Mouse (Mus musculus) heart, postnatal 0 days (tissue): Measurements from ENCODE around the gene Lmx1b. TPM values are rescaled to one million over a fixed set of nuclear protein-coding genes. Genes with fewer than 3 reads are reported as not detected.
A peak's percentile ranks its signal among the peaks of the same experiment; 100 is the strongest.

Experiments used
- ATAC-seq: fragments of 200-750 bp; cut with Nextera tagmentation; 2 replicates; pipeline ENCODE4 v1.8.0; 2017; ENCODE audit warnings: low read depth, moderate number of reproducible peaks, moderate library complexity; ENCODE audit not compliant: insufficient read depth
- DNase-seq: peaks from one replicate; pipeline ENCODE4 v3.0.0-alpha.2; 2016; ENCODE audit warnings: low spot score
- H3K27ac ChIP-seq: fragments of 300-500 bp; sonication (generic); 2 replicates; pipeline ENCODE4 v1.5.1; 2014; ENCODE audit warnings: low read depth, mild to moderate bottlenecking
- H3K27me3 ChIP-seq: fragments of 300-500 bp; sonication (generic); 2 replicates; pipeline ENCODE4 v1.6.1; 2014; ENCODE audit warnings: low read length, mixed read lengths; ENCODE audit not compliant: control insufficient read depth, insufficient read depth
- H3K36me3 ChIP-seq: fragments of 300-500 bp; sonication (generic); replicated peaks from 2 replicates; pipeline ENCODE4 v1.6.1; 2014; ENCODE audit warnings: low read length, mixed read lengths; ENCODE audit not compliant: control insufficient read depth, insufficient read depth
- H3K4me1 ChIP-seq: fragments of 300-500 bp; sonication (generic); 2 replicates; pipeline ENCODE4 v1.6.1; 2014; ENCODE audit warnings: antibody characterized with exemption; ENCODE audit not compliant: control insufficient read depth, insufficient read depth
- H3K4me2 ChIP-seq: fragments of 300-500 bp; sonication (generic); 2 replicates; pipeline ENCODE4 v1.6.1; 2014; ENCODE audit warnings: low read depth, mild to moderate bottlenecking, low read length, moderate library complexity
- H3K4me3 ChIP-seq: fragments of 300-500 bp; sonication (generic); 2 replicates; pipeline ENCODE4 v1.5.1; 2014; ENCODE audit warnings: low read depth, low read length
- H3K9ac ChIP-seq: fragments of 300-500 bp; sonication (generic); replicated peaks from 2 replicates; pipeline ENCODE4 v1.6.1; 2014; ENCODE audit warnings: low read depth, low read length, mixed read lengths
- H3K9me3 ChIP-seq: fragments of 300-500 bp; sonication (generic); replicated peaks from 2 replicates; pipeline ENCODE4 v1.6.1; 2016; ENCODE audit warnings: low read length; ENCODE audit not compliant: control insufficient read depth
- CTCF ChIP-seq: IDR thresholded peaks from 2 replicates; pipeline ENCODE4 v1.5.1; 2016; ENCODE audit warnings: antibody characterized with exemption, control low read depth, low read depth
- EP300 ChIP-seq: IDR thresholded peaks from 2 replicates; pipeline ENCODE4 v1.6.1; 2016; ENCODE audit warnings: antibody characterized with exemption, low read depth
- WGBS: fragments of 180-500 bp; shearing (Covaris S2); extraction: QIAGEN DNeasy Blood & Tissue Kit; methylation state at CpG from one replicate; pipeline ENCODE4 v1.1.7; 2014; 5-methylcytosine and 5-hydroxymethylcytosine counted together
- polyA plus RNA-seq: library from polyadenylated mRNA; unstranded; fragments of >200 nt; fragmentation: Nextera tagmentation; extraction: Ambion mirVana; gene quantifications from 2 replicates; pipeline ENCODE4 v1.2.1, GENCODE M21; 2015
- total RNA-seq: library from RNA; depleted of rRNA; stranded (reverse); fragments of >200 nt; gene quantifications from 2 replicates; pipeline ENCODE4 v1.2.3, GENCODE M21; 2014; ENCODE audit warnings: low replicate concordance

Gene Lmx1b
- total and polyA plus RNA-seq, 2 experiments from 2014 or later: not detected

DNA sequence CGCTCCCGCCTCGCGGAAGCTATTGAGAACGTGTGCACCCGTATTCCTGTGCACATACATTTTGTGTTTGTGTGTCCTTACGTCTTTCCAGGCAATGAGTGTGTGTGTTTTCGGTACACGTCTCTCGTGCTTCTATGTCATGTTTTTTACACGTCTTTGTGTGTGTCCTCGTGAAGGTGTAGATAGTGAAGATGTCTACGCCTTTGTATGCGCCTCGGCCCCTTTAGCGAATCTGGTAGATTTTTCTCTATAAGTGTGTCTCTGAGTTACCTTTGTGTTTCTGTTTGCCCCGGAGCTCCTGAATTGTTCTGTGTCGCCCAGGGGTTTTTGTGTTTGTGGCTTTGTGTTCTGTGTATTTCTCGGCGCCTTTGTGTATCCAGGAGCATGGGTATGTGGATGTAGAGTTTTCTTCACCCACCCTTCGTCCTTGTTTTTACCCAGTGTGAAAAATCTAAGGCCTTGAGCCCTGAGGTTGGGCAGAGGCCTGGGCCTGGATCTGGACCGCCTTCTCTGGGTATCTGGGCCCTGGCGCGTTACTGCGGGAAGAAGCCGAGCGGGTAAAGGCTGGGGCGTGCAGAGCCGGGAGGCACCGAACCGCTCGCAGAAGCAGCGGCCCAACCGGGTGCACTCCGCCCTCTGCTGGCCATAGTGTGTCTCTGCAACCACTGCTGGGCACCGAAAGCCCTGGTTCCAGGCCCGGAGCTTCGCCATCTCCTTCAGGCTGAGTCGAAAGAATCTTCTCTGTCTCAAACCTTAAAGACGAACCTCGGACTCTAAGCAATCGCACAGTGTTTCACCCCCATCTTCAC, 2.5 kb upstream of the Lmx1b start:
- Histone ChIP-seq H3K4me3 (0 out of 2 replicates have a peak overlapping the region, but pooled peaks have one; percentile 2), H3K9me3 (no peaks in the 10 kb centered on the region), H3K36me3 (no peaks in the 10 kb centered on the region), H3K27ac (no peak overlapping the region), H3K27me3 (peaks cover 100% of the 10 kb centered on the region), H3K4me1 (peaks cover 9% of the 10 kb centered on the region; the same call in 1 of the 2 replicates), H3K4me2 (no peak overlapping the region), H3K9ac (no peak overlapping the region)
- peak; percentile 40; the same call in 1 of the 2 replicates for ATAC-seq
- TF ChIP-seq EP300 (no peak), CTCF (peak; percentile 77)
- peak; percentile 47 for DNase-seq
- WGBS: 2% methylated on average over 42 of the region's 42 CpGs

DNA sequence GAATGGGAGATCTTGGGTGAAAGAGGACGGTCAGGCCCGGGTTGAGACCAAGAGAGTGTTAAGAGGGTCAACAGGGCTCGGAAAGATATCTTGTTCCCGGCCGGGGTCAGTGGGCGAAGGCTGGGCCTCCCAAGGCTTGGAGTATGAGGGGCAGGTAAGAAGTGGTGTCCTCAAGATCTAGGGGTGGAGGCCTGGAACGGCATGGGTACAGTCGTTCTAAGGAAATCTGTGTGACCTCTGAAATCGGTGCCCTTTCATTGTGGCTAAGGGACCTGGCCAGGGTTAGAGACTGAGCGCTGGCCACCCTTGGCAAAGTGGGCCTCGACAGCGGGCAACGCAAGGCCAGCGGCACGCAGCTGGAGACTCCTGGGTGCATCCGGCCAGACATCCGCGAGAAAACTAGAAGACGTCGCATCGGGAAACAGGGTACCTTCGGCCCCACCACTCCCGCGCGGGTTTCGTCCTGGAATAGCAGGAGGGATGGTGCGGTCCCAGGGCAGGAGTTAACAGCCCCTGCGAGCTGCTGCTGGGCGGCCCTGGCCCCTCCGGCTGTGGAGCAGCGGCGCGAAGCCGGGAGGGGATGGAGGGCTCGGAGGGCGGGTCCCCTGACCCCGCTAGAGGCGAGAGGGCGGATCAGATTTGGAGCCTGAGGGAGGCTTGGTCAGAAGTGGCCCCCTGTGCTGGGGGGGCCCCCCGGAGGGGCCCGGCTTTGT, 1.7 kb upstream of the Lmx1b start:
- Histone ChIP-seq H3K9me3 (no peaks in the 10 kb centered on the region), H3K4me3 (peak overlapping the region; percentile 45), H3K27ac (no peak overlapping the region), H3K4me1 (peaks cover 9% of the 10 kb centered on the region; the same call in 1 of the 2 replicates), H3K4me2 (no peak overlapping the region), H3K27me3 (peaks cover 100% of the 10 kb centered on the region), H3K9ac (no peak overlapping the region), H3K36me3 (no peaks in the 10 kb centered on the region)
- ATAC-seq (no peak), DNase-seq (no peak)
- TF ChIP-seq EP300 (no peak), CTCF (no peak)
- WGBS: 2% methylated on average over 36 of the region's 41 CpGs

DNA sequence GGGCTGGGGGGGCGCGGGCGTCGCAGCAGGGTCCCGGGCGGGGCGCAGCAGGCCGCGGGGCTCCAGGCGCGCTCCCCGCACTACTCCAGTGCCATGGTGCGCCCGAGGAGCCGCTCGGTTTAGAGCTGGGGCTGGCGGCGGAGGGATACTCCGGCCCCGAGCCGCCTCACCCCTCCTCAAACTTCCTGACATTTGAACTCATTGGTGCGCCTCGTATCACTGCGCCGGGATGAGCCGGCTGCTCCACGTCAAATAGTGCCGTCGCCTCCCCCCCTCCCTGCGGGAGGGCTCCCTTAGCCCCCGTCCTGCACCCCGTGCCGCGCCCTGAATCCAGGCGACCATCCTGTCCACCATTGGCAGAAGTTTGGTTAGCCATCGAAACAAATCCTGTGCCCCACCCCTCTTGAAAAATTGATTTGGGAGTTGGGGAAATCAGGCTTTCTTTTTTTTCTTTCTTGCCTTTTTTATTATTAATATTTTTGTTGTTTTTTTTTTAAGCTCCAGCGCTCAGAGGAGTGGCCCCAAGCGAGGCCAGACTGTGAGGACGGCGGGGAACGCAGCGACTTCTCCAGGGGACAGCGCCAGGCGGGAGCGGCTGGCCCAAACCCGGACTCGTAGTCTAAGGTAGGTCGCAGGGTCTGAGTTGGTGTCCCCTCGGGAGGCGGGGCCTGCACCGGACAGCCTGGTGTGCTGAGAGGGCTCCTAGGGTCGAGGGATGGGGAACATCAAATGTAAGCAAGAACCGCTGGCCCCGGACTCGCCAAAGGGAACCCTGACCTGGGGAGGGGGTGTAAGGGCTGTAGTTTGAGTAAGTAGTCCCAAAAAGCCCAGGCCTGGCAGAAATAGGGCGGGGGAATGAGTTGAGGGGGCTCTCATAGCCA, 907 bp upstream of the Lmx1b start:
- DNase-seq (no peak), ATAC-seq (no peak; the same call in 1 of the 2 replicates)
- H3K4me1 ChIP-seq: peaks cover 9% of the 10 kb centered on the region; the same call in 1 of the 2 replicates
- no peak overlapping the region for H3K27ac ChIP-seq
- no peaks in the 10 kb centered on the region for H3K9me3 ChIP-seq
- no peak overlapping the region for H3K9ac ChIP-seq
- 2% methylated on average over 44 of the region's 56 CpGs for WGBS
- peaks cover 100% of the 10 kb centered on the region for H3K27me3 ChIP-seq
- TF ChIP-seq EP300 (no peak), CTCF (no peak)
- peak overlapping the region; percentile 45 for H3K4me3 ChIP-seq
- no peaks in the 10 kb centered on the region for H3K36me3 ChIP-seq
- H3K4me2 ChIP-seq: peak overlapping the region; percentile 73

DNA sequence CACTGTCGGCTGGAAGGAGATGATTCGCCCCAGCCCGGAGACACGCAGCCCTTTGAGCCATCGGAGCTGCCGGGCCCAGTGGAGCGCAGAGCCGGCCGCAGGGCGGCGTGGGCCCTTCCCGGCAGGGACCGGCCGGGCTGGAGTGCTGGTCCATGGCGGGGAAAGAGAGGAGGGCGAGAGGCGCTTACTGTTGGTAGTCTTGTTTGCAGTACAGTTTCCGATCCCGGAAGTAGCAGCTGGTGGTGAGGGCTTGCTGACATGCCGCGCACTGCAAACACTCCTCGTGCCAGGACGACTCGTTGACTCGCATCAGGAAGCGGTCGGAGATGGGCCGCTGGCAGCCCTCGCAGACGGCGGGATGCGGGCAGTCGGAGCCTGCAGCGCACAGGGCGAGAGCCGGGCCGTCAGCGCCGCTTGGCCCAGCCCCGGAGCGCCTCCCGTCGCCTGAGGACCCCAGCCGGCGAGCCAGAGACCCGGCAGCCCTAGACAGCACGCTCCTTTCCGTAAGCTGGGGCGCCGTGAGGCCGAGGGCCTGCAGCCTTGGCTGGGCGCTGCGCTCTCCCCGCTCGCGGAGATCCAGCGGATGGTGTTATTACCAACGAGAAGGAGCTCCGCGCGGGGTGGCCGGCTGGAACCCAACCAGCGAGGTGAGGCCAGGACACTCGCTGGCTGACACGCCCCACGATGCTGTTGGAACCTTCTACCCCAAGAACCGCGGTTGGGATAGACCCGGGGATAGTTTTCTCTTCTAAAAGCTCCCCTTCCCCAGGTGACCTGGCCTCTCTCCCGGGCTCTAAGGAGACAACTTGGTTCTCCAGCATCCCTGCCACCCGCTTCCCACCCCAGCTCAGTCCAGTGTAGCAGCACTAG, 775 bp downstream of the Lmx1b start:
- H3K4me2 ChIP-seq: peak overlapping the region; percentile 42
- ATAC-seq: peak; percentile 25
- H3K9ac ChIP-seq: no peak overlapping the region
- H3K27me3 ChIP-seq: peaks cover 100% of the 10 kb centered on the region
- no peaks in the 10 kb centered on the region for H3K36me3 ChIP-seq
- no peak overlapping the region for H3K27ac ChIP-seq
- under 1% methylated on average over 70 of the region's 71 CpGs for WGBS
- DNase-seq: no peak
- TF ChIP-seq EP300: no peak
- TF ChIP-seq CTCF: no peak
- peak overlapping the region; percentile 31 for H3K4me3 ChIP-seq
- H3K9me3 ChIP-seq: no peaks in the 10 kb centered on the region
- H3K4me1 ChIP-seq: peaks cover 9% of the 10 kb centered on the region; the same call in 1 of the 2 replicates
